Mouse (Mus musculus) testis, adult 2 months (tissue): Measurements from ENCODE around the gene Ppp1r13b. TPM values are rescaled to one million over a fixed set of nuclear protein-coding genes. Genes with fewer than 3 reads are reported as not detected.
"Not testable (repeated sequence)": the region's sequence is repeated elsewhere in the genome, so short reads cannot be mapped to it uniquely, and the experiment has no call there.

Experiments
- H3K27ac ChIP-seq: fragments of 200-500 bp; 2 replicates; pipeline ENCODE4 v1.5.1; 2012; ENCODE audit warnings: low read depth, low read length; ENCODE audit not compliant: control insufficient read depth, insufficient read depth
- H3K27me3 ChIP-seq: fragments of 200-500 bp; 2 replicates; pipeline ENCODE4 v1.6.1; 2012; ENCODE audit warnings: mild to moderate bottlenecking, low read length, moderate library complexity; ENCODE audit not compliant: control insufficient read depth, insufficient read depth
- H3K36me3 ChIP-seq: fragments of 200-500 bp; 2 replicates; pipeline ENCODE4 v1.6.1; 2012; ENCODE audit warnings: mild to moderate bottlenecking, low read length; ENCODE audit not compliant: control insufficient read depth, insufficient read depth
- H3K4me1 ChIP-seq: fragments of 200-500 bp; 2 replicates; pipeline ENCODE4 v1.6.1; 2012; ENCODE audit warnings: low read length; ENCODE audit not compliant: control insufficient read depth, insufficient read depth
- H3K4me3 ChIP-seq: fragments of 200-500 bp; 2 replicates; pipeline ENCODE4 v1.5.1; 2012; ENCODE audit warnings: low read depth, mild to moderate bottlenecking, low read length, moderate library complexity, mixed read lengths; ENCODE audit not compliant: control insufficient read depth
- CTCF ChIP-seq: fragments of 200-500 bp; IDR thresholded peaks from 2 replicates; pipeline ENCODE4 v1.5.1; 2012; ENCODE audit warnings: low read depth, mild to moderate bottlenecking, inconsistent platforms, low read length, moderate library complexity; ENCODE audit not compliant: control insufficient read depth, insufficient read depth, insufficient replicate concordance
- POLR2A ChIP-seq: fragments of 200-500 bp; IDR thresholded peaks from 2 replicates; pipeline ENCODE4 v1.6.1; 2012; ENCODE audit warnings: low read depth, mild to moderate bottlenecking, inconsistent platforms, low read length, moderate library complexity; ENCODE audit not compliant: control insufficient read depth
- polyA plus RNA-seq: library from polyadenylated mRNA; depleted of rRNA; stranded (reverse); fragments of >200 nt; gene quantifications from 2 replicates; pipeline ENCODE4 v1.2.3, GENCODE M21; 2012; rRNA removed

Ppp1r13b gene
- 17.1 and 19.1 TPM in 2 replicates for polyA plus RNA-seq

GRCm38 (mm10) chr12:111907970-111908681 is at the start of gene Ppp1r13b:
Gene Ppp1r13b, minus strand, starts transcription at chr12:111908110.
- no peaks in the 10 kb centered on the region for H3K27me3 ChIP-seq
- H3K27ac ChIP-seq: peak within 1 kb of the TSS; percentile 89
- H3K36me3 ChIP-seq: no peaks in the 10 kb centered on the region
- TF ChIP-seq CTCF (no peak), POLR2A (peak; percentile 70)
- peak within 1 kb of the TSS; percentile 90 for H3K4me3 ChIP-seq
- peaks cover 9% of the 10 kb centered on the region for H3K4me1 ChIP-seq

GRCm38 (mm10) chr12:111956173-111956572 is 48.3 kb upstream of the Ppp1r13b start:
- Histone ChIP-seq H3K4me1 (no peaks in the 10 kb centered on the region), H3K36me3 (no peaks in the 10 kb centered on the region), H3K27ac (no peak overlapping the region), H3K4me3 (no peak overlapping the region), H3K27me3 (no peaks in the 10 kb centered on the region)
- TF ChIP-seq CTCF (no peak), POLR2A (no peak)

- TF ChIP-seq CTCF (no peak), POLR2A (no peak)
- Histone ChIP-seq H3K4me1 (no peaks in the 10 kb centered on the region), H3K36me3 (no peaks in the 10 kb centered on the region), H3K27ac (no peak overlapping the region), H3K27me3 (no peaks in the 10 kb centered on the region), H3K4me3 (no peak overlapping the region)
These were observed 43.8 kb upstream of the Ppp1r13b start for GRCm38 (mm10) chr12:111951701-111952100.

GRCm38 (mm10) chr12:111950486-111950885 is 42.6 kb upstream of the Ppp1r13b start:
- H3K4me1 ChIP-seq: peaks cover 1% of the 10 kb centered on the region
- H3K27ac ChIP-seq: no peak overlapping the region
- H3K27me3 ChIP-seq: no peaks in the 10 kb centered on the region
- TF ChIP-seq CTCF (no peak), POLR2A (no peak)
- no peaks in the 10 kb centered on the region for H3K36me3 ChIP-seq
- no peak overlapping the region for H3K4me3 ChIP-seq

GRCm38 (mm10) chr12:111946716-111947115 is 38.8 kb upstream of the Ppp1r13b start:
- H3K4me3 ChIP-seq: peak overlapping the region; percentile 39
- H3K36me3 ChIP-seq: no peaks in the 10 kb centered on the region
- TF ChIP-seq POLR2A: no peak
- peak; percentile 56; the same call in 1 of the 2 replicates for TF ChIP-seq CTCF
- H3K4me1 ChIP-seq: peaks cover 12% of the 10 kb centered on the region
- peak overlapping the region; percentile 31; the same call in 1 of the 2 replicates for H3K27ac ChIP-seq
- H3K27me3 ChIP-seq: no peaks in the 10 kb centered on the region

GRCm38 (mm10) chr12:111945765-111946655 is 38.1 kb upstream of the Ppp1r13b start:
- Histone ChIP-seq H3K4me3 (peak overlapping the region; percentile 39; the same call in 1 of the 2 replicates), H3K27ac (peak overlapping the region; percentile 31), H3K4me1 (peaks cover 12% of the 10 kb centered on the region)
- not testable (repeated sequence) for H3K36me3 ChIP-seq, H3K27me3 ChIP-seq

- no peaks in the 10 kb centered on the region for H3K27me3 ChIP-seq
- H3K4me1 ChIP-seq: peaks cover 12% of the 10 kb centered on the region
- H3K27ac ChIP-seq: peak overlapping the region; percentile 47
- no peaks in the 10 kb centered on the region for H3K36me3 ChIP-seq
- H3K4me3 ChIP-seq: peak overlapping the region; percentile 1
- no peak for TF ChIP-seq CTCF
- TF ChIP-seq POLR2A: no peak; the same call in 1 of the 2 replicates
These were observed 37.2 kb upstream of the Ppp1r13b start for GRCm38 (mm10) chr12:111945115-111945514.

GRCm38 (mm10) chr12:111944065-111944987 is 36.4 kb upstream of the Ppp1r13b start:
- H3K27me3 ChIP-seq, H3K4me3 ChIP-seq, H3K36me3 ChIP-seq: not testable (repeated sequence)
- peak overlapping the region; percentile 27; the same call in 1 of the 2 replicates for H3K27ac ChIP-seq
- peaks cover 12% of the 10 kb centered on the region for H3K4me1 ChIP-seq
